Mouse (Mus musculus): ENCODE data around the gene Obox6. TPM values are rescaled to one million over a fixed set of nuclear protein-coding genes. Genes with fewer than 3 reads are reported as not detected.

Gene Obox6
- polyA plus RNA-seq, 1 experiment from 2014 or later, result not detected

Other genes starting within 250 kb of the Obox6 start
- gene Obox3, start 199.8 kb downstream of the Obox6 start, polyA plus RNA-seq (2014; fragmentation: Nextera tagmentation; extraction: Ambion mirVana), result not detected in 2 replicates
- not detected in 2 replicates for gene Obox5, start 89.5 kb downstream of the Obox6 start, polyA plus RNA-seq (2014; fragmentation: Nextera tagmentation; extraction: Ambion mirVana)
- gene Crx, start 40.3 kb upstream of the Obox6 start, polyA plus RNA-seq (2014; fragmentation: Nextera tagmentation; extraction: Ambion mirVana), result not detected in 2 replicates
- 0.56 TPM in 1 of 2 replicates, not detected in the other for gene Crxos, start 42.9 kb upstream of the Obox6 start, polyA plus RNA-seq (2014; fragmentation: Nextera tagmentation; extraction: Ambion mirVana)
- 917 and 923 TPM in 2 replicates for gene Selenow, start 82.7 kb upstream of the Obox6 start, polyA plus RNA-seq (2014; fragmentation: Nextera tagmentation; extraction: Ambion mirVana)
- gene Nop53, start 106.4 kb upstream of the Obox6 start, polyA plus RNA-seq (2014; fragmentation: Nextera tagmentation; extraction: Ambion mirVana), result 176 and 182 TPM in 2 replicates
- 11.2 and 11.3 TPM in 2 replicates for gene Ehd2, start 127.9 kb upstream of the Obox6 start, polyA plus RNA-seq (2014; fragmentation: Nextera tagmentation; extraction: Ambion mirVana)
- gene Bicra, start 208.2 kb upstream of the Obox6 start, polyA plus RNA-seq (2014; fragmentation: Nextera tagmentation; extraction: Ambion mirVana), result 7.5 and 8.7 TPM in 2 replicates
- gene Zfp541, start 222.1 kb upstream of the Obox6 start, polyA plus RNA-seq (2014; fragmentation: Nextera tagmentation; extraction: Ambion mirVana), result 0.08 TPM in 1 of 2 replicates, not detected in the other

Measured in neural tube, embryonic 11.5 days (tissue).